Mouse (Mus musculus): ENCODE measurements around the gene Chil1.
A peak's percentile ranks its signal among the peaks of the same experiment; 100 is the strongest.

Gene Chil1

DNA sequence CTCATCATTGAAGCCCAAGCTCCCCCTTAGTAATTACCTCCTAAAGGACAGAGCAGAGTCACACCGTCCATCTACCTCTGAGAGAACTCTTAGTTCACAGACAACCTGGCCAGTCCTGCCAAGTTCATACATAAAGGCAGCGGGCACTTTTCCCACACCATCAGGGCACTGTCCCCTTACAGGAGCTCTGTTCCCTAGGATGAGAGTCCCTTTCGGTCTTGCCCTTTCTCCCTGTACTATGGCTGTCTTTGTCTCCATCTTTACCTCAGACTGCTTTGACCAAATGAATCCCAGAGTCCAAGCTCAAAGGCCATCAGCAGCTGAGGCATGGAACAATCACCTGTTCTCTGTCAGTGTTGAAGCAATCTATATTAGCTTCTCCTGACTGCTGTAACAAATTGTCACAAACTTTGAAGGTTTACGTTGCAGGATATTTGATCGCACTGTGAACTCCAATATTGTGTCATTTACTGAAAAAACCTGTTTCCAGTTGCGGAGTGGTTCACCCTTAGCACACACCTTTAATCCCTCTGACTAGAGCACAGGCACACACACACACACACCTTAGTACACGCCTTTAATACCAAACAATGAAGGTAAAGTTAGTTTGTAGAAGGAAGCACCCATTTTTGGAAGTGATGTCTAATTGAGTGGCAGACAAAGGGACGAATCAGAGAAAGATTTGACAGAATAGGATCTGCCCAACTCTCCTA lies 12.8 kb upstream of the Chil1 start:
- DNase-seq (ENCODE audit: low read depth, low spot score), result no peak

DNA sequence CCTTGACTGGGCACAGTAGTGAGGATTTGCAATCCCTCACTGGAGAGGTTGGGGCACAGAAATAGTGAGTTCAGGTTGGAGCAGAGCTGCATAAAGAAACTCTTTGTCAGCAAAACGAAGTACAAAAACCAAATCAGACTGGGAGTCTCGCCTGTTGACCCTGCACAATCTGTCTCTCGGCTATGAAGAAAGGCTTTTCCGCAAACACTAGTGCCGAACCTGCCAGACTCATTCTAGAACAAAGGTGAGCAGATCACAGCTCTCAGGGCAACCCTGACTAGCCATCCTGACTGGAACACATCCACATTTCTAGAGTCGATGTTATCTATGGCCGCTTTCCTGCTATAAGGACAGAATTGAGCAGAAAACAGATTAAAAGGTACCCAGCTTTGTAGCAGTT lies 8.9 kb upstream of the Chil1 start:
- DNase-seq (ENCODE audit: low read depth, low spot score), result no peak

- DNase-seq (ENCODE audit: low read depth, low spot score), result no peak
Measured at GRCm38 (mm10) chr1:134177976-134178375, 4.0 kb upstream of the Chil1 start.

- no peak for DNase-seq (ENCODE audit: low read depth, low spot score)
Measured at GRCm38 (mm10) chr1:134184089-134184488, 2.1 kb downstream of the Chil1 start.

DNA sequence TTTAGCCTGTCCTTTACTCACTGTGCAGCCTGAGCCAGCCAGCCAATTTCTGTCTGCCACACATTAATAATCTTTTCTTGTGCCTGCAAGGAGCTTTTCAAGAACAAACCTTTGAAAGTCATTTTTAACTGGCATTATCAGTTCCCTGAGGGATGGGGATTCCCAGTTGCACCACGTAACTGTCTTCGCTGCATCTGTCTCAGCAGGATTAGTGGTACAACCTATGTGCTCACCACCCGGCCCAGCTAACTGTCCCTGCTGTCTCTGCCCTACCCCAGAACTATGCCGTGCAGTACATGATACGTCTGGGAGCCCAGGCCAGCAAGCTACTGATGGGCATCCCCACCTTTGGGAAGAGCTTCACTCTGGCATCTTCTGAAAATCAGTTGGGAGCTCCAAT lies 6.2 kb downstream of the Chil1 start:
- DNase-seq (ENCODE audit: low read depth, low spot score), result no peak

DNA sequence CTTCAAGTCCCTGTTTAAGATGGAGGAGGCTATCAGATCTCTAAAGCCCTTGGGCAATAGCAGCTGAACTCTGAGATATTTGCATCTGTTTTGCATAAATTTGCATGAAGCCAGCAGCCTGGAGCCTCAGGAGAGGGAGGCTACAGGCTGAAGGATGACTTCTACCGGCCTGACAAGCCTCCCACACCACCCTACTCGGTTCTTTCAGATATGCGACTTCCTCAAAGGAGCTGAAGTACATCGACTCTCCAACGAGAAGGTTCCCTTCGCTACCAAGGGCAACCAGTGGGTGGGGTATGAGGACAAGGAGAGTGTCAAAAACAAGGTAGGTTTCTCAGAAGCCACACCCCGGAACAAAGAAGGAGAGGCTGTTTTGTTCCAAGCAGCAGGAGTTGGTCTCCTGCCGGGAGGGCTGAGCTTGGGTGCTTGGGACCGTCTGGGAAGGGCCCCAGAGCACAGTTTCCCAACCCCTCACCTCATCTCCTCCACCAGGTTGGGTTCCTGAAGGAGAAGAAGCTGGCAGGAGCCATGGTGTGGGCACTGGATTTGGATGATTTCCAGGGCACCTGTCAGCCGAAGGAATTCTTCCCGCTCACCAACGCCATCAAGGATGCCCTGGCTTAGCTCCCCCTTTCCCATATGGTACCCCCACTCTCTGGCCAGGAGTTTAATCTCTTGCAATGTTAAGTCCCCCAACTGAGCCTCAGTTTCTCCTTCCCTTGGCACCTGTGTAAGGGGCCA lies 7.2 kb downstream of the Chil1 start:
- peak; percentile 76 for DNase-seq (ENCODE audit: low read depth, low spot score)

GRCm38 (mm10) chr1:134191192-134191591 lies 9.2 kb downstream of the Chil1 start:
- DNase-seq (ENCODE audit: low read depth, low spot score), result no peak

- DNase-seq (ENCODE audit: low read depth, low spot score), result no peak
Measured at GRCm38 (mm10) chr1:134192024-134192423, 10.0 kb downstream of the Chil1 start.

DNA sequence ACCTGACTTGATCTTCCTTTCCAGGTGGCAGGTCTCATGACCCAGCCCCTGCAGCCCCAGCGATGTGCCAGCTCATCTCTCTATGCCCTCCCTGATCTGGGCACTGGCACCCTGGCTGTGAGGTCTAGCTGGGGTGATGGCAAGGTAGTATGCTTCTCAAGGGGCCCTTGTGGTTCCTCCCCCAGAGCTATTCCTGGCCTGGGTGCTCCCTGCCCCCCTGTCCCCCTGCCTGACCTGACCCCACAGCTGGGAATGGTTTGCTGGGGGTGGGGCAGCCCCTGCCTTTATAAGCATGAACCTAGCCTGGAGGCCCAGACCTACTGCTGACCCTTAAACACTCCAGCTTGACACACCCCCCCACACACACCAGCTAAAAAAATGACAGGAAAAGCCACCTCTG lies 11.2 kb downstream of the Chil1 start, which contains the start of gene Mybph:
Mybph (plus strand) TSS at position 323 of the 400 bp plus-strand sequence.
- DNase-seq (ENCODE audit: low read depth, low spot score), result no peak

DNA sequence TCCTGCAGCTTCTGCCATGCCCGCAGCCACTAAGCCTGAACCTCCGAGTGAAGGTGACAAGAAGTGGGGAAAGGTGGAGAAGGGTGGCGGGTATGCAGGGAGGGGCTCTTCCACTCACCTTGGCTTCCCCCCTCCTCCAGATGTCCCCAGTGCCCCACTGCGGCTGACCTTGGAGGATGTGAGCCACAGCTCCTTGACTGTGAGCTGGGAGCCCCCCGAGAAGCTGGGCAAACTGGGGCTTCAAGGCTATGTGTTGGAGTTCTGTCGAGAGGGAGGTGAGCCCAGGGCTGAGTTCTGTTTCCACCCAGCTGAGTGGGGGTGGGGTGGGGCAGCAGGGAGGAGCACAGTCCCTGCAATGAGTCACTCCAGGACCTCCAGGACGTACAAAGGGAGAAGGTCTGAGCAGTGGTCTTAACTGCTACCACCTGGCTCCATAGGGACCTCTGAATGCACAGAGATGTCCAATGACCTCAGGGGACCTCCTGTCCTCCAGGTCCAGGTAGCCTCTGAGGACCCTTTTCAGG lies 11.8 kb downstream of the Chil1 start:
- no peak for DNase-seq (ENCODE audit: low read depth, low spot score)

DNA sequence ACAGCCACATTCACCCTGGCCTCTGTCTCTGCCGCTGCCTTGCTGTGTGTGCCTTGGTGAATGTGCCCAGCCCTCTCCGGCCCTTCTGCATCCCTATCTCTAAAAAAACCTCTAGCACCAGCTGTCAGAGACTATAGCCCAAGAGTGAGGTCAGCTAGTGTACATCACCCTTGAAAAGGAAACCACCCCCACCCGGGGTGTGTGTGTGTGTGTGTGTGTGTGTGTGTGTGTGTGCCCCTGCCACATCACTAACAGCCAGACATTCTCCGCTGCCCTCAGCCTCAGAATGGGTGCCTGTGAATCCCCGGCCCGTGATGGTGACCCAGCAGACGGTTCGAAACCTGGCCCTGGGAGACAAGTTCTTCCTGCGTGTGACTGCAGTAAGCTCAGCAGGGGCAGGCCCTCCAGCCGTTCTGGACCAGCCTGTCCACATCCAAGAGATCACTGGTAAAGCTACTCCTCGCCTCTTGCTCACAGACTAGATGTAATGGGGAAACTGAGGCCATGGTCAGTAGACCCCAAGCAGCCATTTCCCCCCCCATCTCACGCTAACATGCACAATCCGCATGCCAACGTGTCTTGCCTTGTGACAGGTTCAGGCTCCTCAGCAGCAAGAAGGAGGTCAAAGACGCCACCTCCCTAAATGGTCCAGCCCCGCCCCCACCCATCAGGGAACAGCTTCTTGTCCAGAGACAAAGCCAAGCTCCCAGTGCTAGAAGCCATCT lies 12.5 kb downstream of the Chil1 start:
- DNase-seq (ENCODE audit: low read depth, low spot score), result no peak

- no peak for DNase-seq (ENCODE audit: low read depth, low spot score)
Measured at GRCm38 (mm10) chr1:134195117-134195516, 13.1 kb downstream of the Chil1 start.

GRCm38 (mm10) chr1:134195571-134195970 lies 13.6 kb downstream of the Chil1 start:
- peak; percentile 68 for DNase-seq (ENCODE audit: low read depth, low spot score)

DNA sequence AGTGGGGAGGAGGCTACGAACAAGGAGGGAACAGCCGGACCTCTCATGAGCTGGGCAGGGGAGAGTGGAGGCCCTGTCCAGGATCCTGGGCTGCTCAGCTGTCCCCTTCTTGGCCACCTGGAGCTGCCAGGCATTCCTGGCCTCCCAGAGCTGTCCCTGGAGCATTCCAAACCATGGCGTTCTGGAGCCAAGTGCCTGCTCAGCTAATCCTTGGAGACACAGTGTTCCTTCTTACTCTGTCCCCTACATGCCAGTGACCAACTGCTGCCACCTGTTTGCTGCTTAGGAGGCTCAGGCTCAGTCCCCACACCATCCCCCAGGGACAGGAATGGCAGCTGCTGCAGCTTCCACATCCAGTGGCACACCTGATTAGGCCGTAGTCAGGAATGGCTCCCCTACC lies 14.0 kb downstream of the Chil1 start:
- DNase-seq (ENCODE audit: low read depth, low spot score), result no peak

GRCm38 (mm10) chr1:134196386-134196785 lies 14.4 kb downstream of the Chil1 start:
- peak; percentile 96 for DNase-seq (ENCODE audit: low read depth, low spot score)

DNA sequence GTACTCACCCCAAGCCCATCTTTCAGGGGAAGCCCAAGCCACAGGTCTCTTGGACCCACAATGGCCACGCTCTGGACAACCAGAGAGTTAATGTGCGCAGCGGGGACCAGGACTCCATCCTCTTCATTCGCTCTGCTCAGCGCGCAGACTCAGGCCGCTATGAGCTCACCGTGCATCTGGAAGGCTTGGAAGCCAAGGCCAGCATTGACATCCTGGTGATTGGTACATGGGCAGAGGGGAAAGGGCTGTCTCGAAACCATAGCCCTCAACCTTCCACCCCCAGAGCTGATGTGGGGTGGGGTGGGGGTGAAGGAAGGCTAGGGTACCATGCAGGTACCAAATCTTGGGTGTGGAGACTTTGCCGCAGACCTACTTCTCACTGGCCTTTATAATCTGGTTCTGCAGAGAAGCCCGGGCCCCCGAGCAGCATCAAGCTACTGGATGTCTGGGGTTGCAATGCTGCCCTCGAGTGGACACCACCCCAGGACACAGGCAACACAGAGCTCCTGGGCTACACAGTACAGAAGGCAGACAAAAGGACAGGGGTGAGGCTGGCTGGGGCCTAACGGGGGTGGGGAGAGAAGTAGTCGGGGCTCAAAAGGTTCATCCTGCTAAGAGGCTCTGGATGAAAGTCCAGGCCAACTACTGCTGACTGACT lies 15.5 kb downstream of the Chil1 start:
- no peak for DNase-seq (ENCODE audit: low read depth, low spot score)

DNA sequence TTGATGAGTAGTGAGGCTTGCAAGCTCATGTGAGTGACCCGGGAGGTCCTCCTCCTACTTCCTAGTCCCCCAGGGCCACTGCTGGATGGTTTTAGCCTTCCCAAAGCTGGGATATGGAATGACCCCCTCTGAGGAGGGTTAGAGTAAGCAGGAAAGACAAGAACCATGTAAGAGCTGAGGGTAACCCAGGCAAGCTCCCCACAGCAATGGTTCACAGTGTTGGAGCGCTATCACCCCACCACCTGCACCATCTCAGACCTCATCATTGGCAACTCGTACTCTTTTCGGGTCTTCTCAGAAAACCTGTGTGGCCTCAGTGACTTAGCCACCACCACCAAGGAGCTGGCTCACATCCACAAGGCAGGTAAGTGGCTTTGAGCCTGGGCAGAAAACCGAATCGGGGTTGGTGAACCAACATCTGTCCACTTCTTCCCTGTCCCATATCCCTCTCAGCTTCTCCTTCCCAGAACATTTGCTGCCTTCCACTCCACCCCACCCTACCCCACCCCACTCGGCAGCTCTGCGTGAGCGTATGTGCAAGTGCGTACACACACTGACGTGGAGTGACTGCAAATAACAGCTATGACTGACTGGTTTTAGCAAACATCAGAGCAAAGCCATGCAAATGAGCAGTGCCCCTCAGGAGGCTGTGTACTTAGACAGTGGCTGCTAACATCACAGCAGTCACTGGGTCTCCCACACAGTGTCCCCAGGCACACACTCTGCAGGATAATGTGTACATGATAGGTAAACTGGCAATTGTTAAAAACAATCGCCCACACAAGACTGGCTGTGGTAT lies 16.4 kb downstream of the Chil1 start:
- DNase-seq (ENCODE audit: low read depth, low spot score), result peak; percentile 47

DNA sequence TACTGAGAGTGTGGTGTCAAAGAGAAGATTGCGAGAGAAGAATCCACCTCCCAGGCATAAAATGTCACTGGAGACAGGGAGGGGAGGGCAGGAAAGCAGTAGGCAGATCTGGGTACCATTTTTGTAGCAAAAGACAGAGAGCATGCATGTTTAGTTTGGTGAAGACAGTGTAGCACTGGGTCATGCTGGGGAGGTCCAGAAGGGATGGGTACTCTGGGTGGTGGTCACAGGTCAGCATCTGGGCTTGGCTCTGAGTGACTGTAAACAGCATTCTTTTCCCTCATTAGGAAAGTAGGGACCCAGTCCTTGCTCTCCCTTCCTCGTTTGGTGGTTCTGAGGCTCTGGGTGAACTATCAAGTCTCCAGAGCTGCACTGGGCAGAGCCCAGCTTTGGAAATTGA lies 18.5 kb downstream of the Chil1 start:
- no peak for DNase-seq (ENCODE audit: low read depth, low spot score)

- DNase-seq (ENCODE audit: low read depth, low spot score), result no peak
Measured at GRCm38 (mm10) chr1:134200998-134201686, 19.2 kb downstream of the Chil1 start.

- peak; percentile 30 for DNase-seq (ENCODE audit: low read depth, low spot score)
Measured at GRCm38 (mm10) chr1:134201751-134202420, 19.9 kb downstream of the Chil1 start.
